Mouse (Mus musculus) hindbrain, embryonic 16.5 days (tissue): Measurements from ENCODE around the gene Carmil3. TPM values are rescaled to one million over a fixed set of nuclear protein-coding genes. Genes with fewer than 3 reads are reported as not detected.

Source experiments
- ATAC-seq: fragments of 200-750 bp; cut with Nextera tagmentation; 2 replicates; pipeline ENCODE4 v1.8.0; 2017; ENCODE audit warnings: moderate TSS enrichment, moderate library complexity
- H3K27ac ChIP-seq: fragments of 300-500 bp; sonication (generic); 2 replicates; pipeline ENCODE4 v1.5.1; 2014; ENCODE audit warnings: low read depth, mild to moderate bottlenecking, control low read depth, low read length, moderate library complexity
- H3K27me3 ChIP-seq: fragments of 300-500 bp; sonication (generic); replicated peaks from 2 replicates; pipeline ENCODE4 v1.6.1; 2014; ENCODE audit warnings: low read length; ENCODE audit not compliant: control insufficient read depth, insufficient read depth
- H3K36me3 ChIP-seq: fragments of 300-500 bp; sonication (generic); 2 replicates; pipeline ENCODE4 v1.6.1; 2014; ENCODE audit warnings: mild to moderate bottlenecking, low read length, moderate library complexity, mixed read lengths; ENCODE audit not compliant: control insufficient read depth, insufficient read depth
- H3K4me1 ChIP-seq: fragments of 300-500 bp; sonication (generic); 2 replicates; pipeline ENCODE4 v1.6.1; 2014; ENCODE audit warnings: low read depth, low read length; ENCODE audit not compliant: control insufficient read depth, insufficient read depth
- H3K4me2 ChIP-seq: fragments of 300-500 bp; sonication (generic); 2 replicates; pipeline ENCODE4 v1.6.1; 2014; ENCODE audit warnings: mild to moderate bottlenecking, low read length, control low read depth, moderate library complexity
- H3K4me3 ChIP-seq: fragments of 300-500 bp; sonication (generic); 2 replicates; pipeline ENCODE4 v1.5.1; 2014; ENCODE audit warnings: mild to moderate bottlenecking, low read length, control low read depth, moderate library complexity
- H3K9ac ChIP-seq: fragments of 300-500 bp; sonication (generic); 2 replicates; pipeline ENCODE4 v1.6.1; 2014; ENCODE audit warnings: low read depth, mild to moderate bottlenecking, control low read depth, low read length, moderate library complexity
- H3K9me3 ChIP-seq: fragments of 300-500 bp; sonication (generic); 2 replicates; pipeline ENCODE4 v1.6.1; 2014; ENCODE audit warnings: mild to moderate bottlenecking, low read length, moderate library complexity; ENCODE audit not compliant: control insufficient read depth
- WGBS: fragments of 180-500 bp; shearing (Covaris S2); extraction: QIAGEN DNeasy Blood & Tissue Kit; methylation state at CpG from one replicate; pipeline ENCODE4 v1.1.7; 2014; 5-methylcytosine and 5-hydroxymethylcytosine counted together
- polyA plus RNA-seq: library from polyadenylated mRNA; unstranded; fragments of >200 nt; fragmentation: Nextera tagmentation; extraction: Ambion mirVana; gene quantifications from 2 replicates; pipeline ENCODE4 v1.2.1, GENCODE M21; 2015

Carmil3 gene
- polyA plus RNA-seq, 1 experiment from 2014 or later = 26.2 TPM

- no peaks in the 10 kb centered on the region for H3K9me3 ChIP-seq
- peaks cover 7% of the 10 kb centered on the region for H3K4me1 ChIP-seq
- H3K9ac ChIP-seq = no peak within 1 kb of the TSS
- H3K4me2 ChIP-seq = no peak within 1 kb of the TSS
- WGBS = 54% methylated on average over 8 of the region's 8 CpGs
- H3K27ac ChIP-seq = no peak within 1 kb of the TSS
- H3K27me3 ChIP-seq = 0 out of 2 replicates have a peak, but pooled peaks cover 3% of the 10 kb centered on the region
- no peak for ATAC-seq
- no peak within 1 kb of the TSS for H3K4me3 ChIP-seq
- no peaks in the 10 kb centered on the region for H3K36me3 ChIP-seq
These were observed 34.3 kb downstream of the Carmil3 start, which contains the start of gene Nrl for GRCm38 (mm10) chr14:55524785-55525184. Nrl (minus strand) TSS chr14:55524981.

- 76% methylated on average over 2 of the region's 2 CpGs for WGBS
- no peaks in the 10 kb centered on the region for H3K9me3 ChIP-seq
- no peak overlapping the region for H3K27ac ChIP-seq
These were observed 36.2 kb downstream of the Carmil3 start for GRCm38 (mm10) chr14:55526674-55527073.

GRCm38 (mm10) chr14:55527940-55528339 lies 37.5 kb downstream of the Carmil3 start:
- no peak overlapping the region for H3K27ac ChIP-seq
- H3K9me3 ChIP-seq = no peaks in the 10 kb centered on the region
- ATAC-seq = no peak
- no peak overlapping the region for H3K4me3 ChIP-seq
- H3K4me1 ChIP-seq = no peaks in the 10 kb centered on the region
- H3K36me3 ChIP-seq = no peaks in the 10 kb centered on the region
- no peak overlapping the region for H3K4me2 ChIP-seq
- WGBS = 20% methylated on average over 3 of the region's 3 CpGs
- H3K9ac ChIP-seq = no peak overlapping the region
- H3K27me3 ChIP-seq = no peaks in the 10 kb centered on the region

More at GRCm38 (mm10) chr14:55526674-55527073, 36.2 kb downstream of the Carmil3 start:
- no peak for ATAC-seq
- Histone ChIP-seq H3K4me2 (no peak overlapping the region), H3K27me3 (0 out of 2 replicates have a peak, but pooled peaks cover 3% of the 10 kb centered on the region), H3K36me3 (no peaks in the 10 kb centered on the region), H3K4me1 (no peaks in the 10 kb centered on the region), H3K4me3 (no peak overlapping the region), H3K9ac (no peak overlapping the region)

GRCm38 (mm10) chr14:55536116-55536745 lies 45.8 kb downstream of the Carmil3 start:
- WGBS = 61% methylated on average over 6 of the region's 6 CpGs
- Histone ChIP-seq H3K4me3 (no peak overlapping the region), H3K36me3 (no peaks in the 10 kb centered on the region), H3K4me2 (no peak overlapping the region), H3K4me1 (peaks cover 6% of the 10 kb centered on the region), H3K27me3 (no peaks in the 10 kb centered on the region), H3K9ac (no peak overlapping the region), H3K27ac (no peak overlapping the region), H3K9me3 (no peaks in the 10 kb centered on the region)
- ATAC-seq = no peak

- H3K4me2 ChIP-seq = peak within 1 kb of the TSS; percentile 87
- ATAC-seq = peak; percentile 90
These were observed 49.8 kb downstream of the Carmil3 start, which contains the start of gene Pck2 for GRCm38 (mm10) chr14:55540067-55540786. Pck2 (plus strand) TSS chr14:55540266.

GRCm38 (mm10) chr14:55540787-55541321 lies 50.4 kb downstream of the Carmil3 start:
- no peaks in the 10 kb centered on the region for H3K27me3 ChIP-seq
- WGBS = 4% methylated on average over 10 of the region's 10 CpGs
- H3K4me2 ChIP-seq = peak overlapping the region; percentile 87
- peak overlapping the region; percentile 82 for H3K9ac ChIP-seq
- H3K4me1 ChIP-seq = peaks cover 15% of the 10 kb centered on the region
- peak overlapping the region; percentile 61 for H3K4me3 ChIP-seq
- no peaks in the 10 kb centered on the region for H3K9me3 ChIP-seq
- peak overlapping the region; percentile 88 for H3K27ac ChIP-seq
- peaks cover 12% of the 10 kb centered on the region for H3K36me3 ChIP-seq
- ATAC-seq = peak; percentile 55

More at GRCm38 (mm10) chr14:55540067-55540786, 49.8 kb downstream of the Carmil3 start, which contains the start of gene Pck2:
- Histone ChIP-seq H3K9ac (peak within 1 kb of the TSS; percentile 82), H3K27me3 (no peaks in the 10 kb centered on the region), H3K27ac (peak within 1 kb of the TSS; percentile 88), H3K9me3 (no peaks in the 10 kb centered on the region), H3K4me1 (peaks cover 15% of the 10 kb centered on the region), H3K4me3 (peak within 1 kb of the TSS; percentile 61), H3K36me3 (peaks cover 10% of the 10 kb centered on the region)
- WGBS = 0% methylated on average over 31 of the region's 32 CpGs

- no peak for ATAC-seq
- peaks cover 12% of the 10 kb centered on the region for H3K36me3 ChIP-seq
- no peaks in the 10 kb centered on the region for H3K27me3 ChIP-seq
- no peak overlapping the region for H3K4me2 ChIP-seq
- H3K27ac ChIP-seq = no peak overlapping the region
- 97% methylated on average over 12 of the region's 12 CpGs for WGBS
- peaks cover 15% of the 10 kb centered on the region for H3K4me1 ChIP-seq
- H3K9me3 ChIP-seq = no peaks in the 10 kb centered on the region
- no peak overlapping the region for H3K4me3 ChIP-seq
- no peak overlapping the region for H3K9ac ChIP-seq
These were observed 51.8 kb downstream of the Carmil3 start for GRCm38 (mm10) chr14:55542268-55542667.

- Histone ChIP-seq H3K4me1 (peaks cover 15% of the 10 kb centered on the region), H3K27ac (no peak overlapping the region), H3K27me3 (no peaks in the 10 kb centered on the region), H3K9me3 (no peaks in the 10 kb centered on the region), H3K4me3 (no peak overlapping the region), H3K9ac (0 out of 2 replicates have a peak overlapping the region, but pooled peaks have one; percentile 5), H3K4me2 (no peak overlapping the region), H3K36me3 (peaks cover 22% of the 10 kb centered on the region)
- no peak for ATAC-seq
- WGBS = 51% methylated on average over 9 of the region's 9 CpGs
These were observed 53.9 kb downstream of the Carmil3 start for GRCm38 (mm10) chr14:55544334-55544733.

GRCm38 (mm10) chr14:55550191-55550590 lies 59.7 kb downstream of the Carmil3 start:
- no peak overlapping the region for H3K4me2 ChIP-seq
- peaks cover 13% of the 10 kb centered on the region for H3K36me3 ChIP-seq
- ATAC-seq = no peak
- no peak overlapping the region for H3K4me3 ChIP-seq
- H3K4me1 ChIP-seq = no peaks in the 10 kb centered on the region
- 79% methylated on average over 6 of the region's 6 CpGs for WGBS
- H3K9ac ChIP-seq = no peak overlapping the region
- no peaks in the 10 kb centered on the region for H3K9me3 ChIP-seq
- no peaks in the 10 kb centered on the region for H3K27me3 ChIP-seq
- H3K27ac ChIP-seq = no peak overlapping the region
